In the genomic region with DNA sequence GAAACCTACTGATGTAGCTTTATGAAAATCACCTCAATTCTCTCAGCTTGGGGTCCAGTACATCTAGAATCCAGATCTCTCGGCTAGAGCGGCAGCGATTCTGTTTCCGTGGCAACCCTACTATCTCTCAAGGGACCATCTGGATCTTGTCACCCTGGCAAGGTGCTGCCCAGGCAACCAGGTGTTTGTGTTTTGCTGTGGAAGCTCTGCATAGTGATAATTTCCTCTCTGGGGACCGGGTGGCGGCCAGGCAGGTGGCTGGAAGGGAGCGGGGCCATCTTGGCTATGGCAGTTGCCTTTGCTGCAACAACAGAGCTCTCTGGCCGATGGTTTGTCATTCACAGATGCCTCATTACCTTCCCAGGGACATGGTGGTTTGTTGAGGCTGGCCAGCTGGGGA, we compare ENCODE assay signal across 8 mouse cellular contexts.
DNase-seq lines count a peak whose midpoint lies in the region; ATAC-seq and TF ChIP-seq lines count a peak whose summit lies in the region.
"Had no signal": no experiment of that assay in that cellular context is flagged by ENCODE, and none has a peak within 500 bp of the region (broad histone marks: within the 10 kb centered on the region; RNA-seq: fewer than 3 reads in every experiment).

No protein-coding gene starts in this region.

- WGBS in forebrain, embryonic 13.5 days = 65% methylated on average over 8 of the region's 8 CpGs
- 69% methylated on average over 8 of the region's 8 CpGs for WGBS in limb, embryonic 10.5 days
- 62% methylated on average over 8 of the region's 8 CpGs for WGBS in stomach, embryonic 15.5 days
- 38% methylated on average over 8 of the region's 8 CpGs for WGBS in cerebellum, adult 2 months

- no peaks in the 10 kb centered on the region for H3K27me3 ChIP-seq in forebrain, embryonic 13.5 days
- no peaks in the 10 kb centered on the region for H3K27me3 ChIP-seq in limb, embryonic 10.5 days (ENCODE audit: low read depth, poor library complexity, severe bottlenecking)
- no peaks in the 10 kb centered on the region for H3K27me3 ChIP-seq in stomach, embryonic 15.5 days (replicated peaks)
- no peaks in the 10 kb centered on the region for H3K27me3 ChIP-seq in cerebellum, adult 2 months (ENCODE audit: control insufficient read depth, insufficient read depth, low read length)

- no peak overlapping the region; the same call in 1 of the 2 replicates for H3K4me2 ChIP-seq in forebrain, embryonic 13.5 days
- H3K4me2 ChIP-seq in stomach, embryonic 15.5 days = no peak overlapping the region

- DNase-seq in thymus, postnatal 0 days (ENCODE audit: low spot score) = peak; percentile 48
- no peak for DNase-seq in thymus, postnatal 25 days
- DNase-seq in limb, embryonic 10.5 days (ENCODE audit: low spot score) = no peak
- DNase-seq in urinary bladder, adult 2 months (ENCODE audit: low spot score) = no peak
- no peak for DNase-seq in cerebellum, adult 2 months
- DNase-seq: lung, postnatal 14 days had no signal

- no peak overlapping the region for H3K4me3 ChIP-seq in forebrain, embryonic 13.5 days
- no peak overlapping the region for H3K4me3 ChIP-seq in limb, embryonic 10.5 days
- H3K4me3 ChIP-seq in stomach, embryonic 15.5 days (replicated peaks) = no peak overlapping the region
- no peak overlapping the region for H3K4me3 ChIP-seq in cerebellum, adult 2 months (replicated peaks; ENCODE audit: insufficient read depth, low read depth, low read length)

- no peak for ATAC-seq in forebrain, embryonic 13.5 days
- no peak for ATAC-seq in stomach, embryonic 15.5 days (ENCODE audit: insufficient read depth, low FRiP score, low read depth)

- H3K4me1 ChIP-seq in forebrain, embryonic 13.5 days = peaks cover 53% of the 10 kb centered on the region
- peaks cover 59% of the 10 kb centered on the region for H3K4me1 ChIP-seq in limb, embryonic 10.5 days
- peaks cover 18% of the 10 kb centered on the region for H3K4me1 ChIP-seq in stomach, embryonic 15.5 days
- peaks cover 38% of the 10 kb centered on the region for H3K4me1 ChIP-seq in cerebellum, adult 2 months (ENCODE audit: control insufficient read depth, insufficient read depth, low read length)

- no peak overlapping the region for H3K9ac ChIP-seq in forebrain, embryonic 13.5 days
- H3K9ac ChIP-seq in stomach, embryonic 15.5 days = no peak overlapping the region

- peak overlapping the region; percentile 73 for H3K27ac ChIP-seq in forebrain, embryonic 13.5 days
- H3K27ac ChIP-seq in limb, embryonic 10.5 days = peak overlapping the region; percentile 70; the same call in 1 of the 2 replicates
- peak overlapping the region; percentile 54 for H3K27ac ChIP-seq in stomach, embryonic 15.5 days
- H3K27ac ChIP-seq in cerebellum, adult 2 months (ENCODE audit: insufficient read depth, low read length) = no peak overlapping the region

- peaks cover 59% of the 10 kb centered on the region for H3K36me3 ChIP-seq in forebrain, embryonic 13.5 days (ENCODE audit: poor library complexity, severe bottlenecking)
- H3K36me3 ChIP-seq in limb, embryonic 10.5 days = peaks cover 91% of the 10 kb centered on the region
- H3K36me3 ChIP-seq in stomach, embryonic 15.5 days = peaks cover 7% of the 10 kb centered on the region

- TF ChIP-seq CTCF in cerebellum, adult 2 months (IDR thresholded peaks at IDR 0.05; ENCODE audit: borderline replicate concordance, insufficient read depth, low read depth, low read length) = no peak

- no peak for TF ChIP-seq POLR2A in cerebellum, adult 2 months (IDR thresholded peaks at IDR 0.05; ENCODE audit: borderline replicate concordance, insufficient read depth, low read length)

- no peaks in the 10 kb centered on the region for H3K9me3 ChIP-seq in forebrain, embryonic 13.5 days (replicated peaks)
- H3K9me3 ChIP-seq in limb, embryonic 10.5 days (replicated peaks) = no peaks in the 10 kb centered on the region
- no peaks in the 10 kb centered on the region for H3K9me3 ChIP-seq in stomach, embryonic 15.5 days
